Mouse (Mus musculus) brain, embryonic 14.5 days (tissue): ENCODE data around the gene Cradd.

Experiments used
- CTCF ChIP-seq: fragments of 200-500 bp; IDR thresholded peaks from 2 replicates; pipeline ENCODE4 v1.5.1; 2012; ENCODE audit warnings: inconsistent platforms, mild to moderate bottlenecking, moderate library complexity, borderline replicate concordance; ENCODE audit not compliant: insufficient read depth, insufficient read length; ENCODE audit errors: extremely low read depth
- POLR2A ChIP-seq: fragments of 200-500 bp; IDR thresholded peaks from 2 replicates; pipeline ENCODE4 v1.6.1; 2012; ENCODE audit warnings: mild to moderate bottlenecking, inconsistent platforms, borderline replicate concordance; ENCODE audit not compliant: poor library complexity, insufficient read depth, insufficient read length, severe bottlenecking; ENCODE audit errors: extremely low read depth

- no peak for TF ChIP-seq CTCF
- TF ChIP-seq POLR2A: no peak
Observed at GRCm38 (mm10) chr10:95195719-95196118, 128.2 kb downstream of the Cradd start.
